Mouse (Mus musculus): Measurements from ENCODE around the gene Flywch2. TPM values are rescaled to one million over a fixed set of nuclear protein-coding genes. Genes with fewer than 3 reads are reported as not detected.
A peak's percentile ranks its signal among the peaks of the same experiment; 100 is the strongest.

Flywch2 gene
- total and polyA plus RNA-seq, 3 experiments, result 0.62 to 6.2 TPM; not detected in 1

GRCm38 (mm10) chr17:23820731-23821130, 34.9 kb upstream of the Flywch2 start:
- TF ChIP-seq MEF2A (IDR thresholded peaks at IDR 0.05; ENCODE audit: extremely low read depth, insufficient replicate concordance, low read depth, low read length, poor library complexity, severe bottlenecking), result no peak
- TF ChIP-seq POLR2A (IDR thresholded peaks at IDR 0.05; ENCODE audit: control insufficient read depth in 1 of 2, insufficient read depth in 1 of 2, low read depth in 1 of 2, low read length in 2 of 2, poor library complexity in 1 of 2), result peak in 1 of 2 experiments; percentile 28; a peak in 2 of 4 replicates
- Histone ChIP-seq H3K4me3 (ENCODE audit: control insufficient read depth in 1 of 2, insufficient read depth in 1 of 2, low read depth in 2 of 2, low read length in 2 of 2) (no peak overlapping the region), H3K36me3 (ENCODE audit: control insufficient read depth in 1 of 2, insufficient read depth in 2 of 2, low read length in 2 of 2) (peaks cover 2 to 32% of the 10 kb centered on the region in 2 experiments; a peak in 2 of 4 replicates), H3K27me3 (ENCODE audit: control insufficient read depth in 1 of 2, insufficient read depth in 2 of 2, low read length in 2 of 2) (no peaks in the 10 kb centered on the region), H3K4me1 (ENCODE audit: control insufficient read depth in 1 of 2, insufficient read depth in 2 of 2, low read length in 2 of 2) (no peaks in the 10 kb centered on the region), H3K9ac (ENCODE audit: control insufficient read depth, low read depth, low read length, poor library complexity, severe bottlenecking) (no peak overlapping the region), H3K79me2 (ENCODE audit: control insufficient read depth, insufficient read depth, low read length, poor library complexity) (peaks cover 2% of the 10 kb centered on the region; the same call in 1 of the 2 replicates), H3K27ac (ENCODE audit: control insufficient read depth, low read depth, low read length) (no peak overlapping the region), H3K9me3 (replicated peaks; ENCODE audit: insufficient read depth, low read length) (no peaks in the 10 kb centered on the region)
- DNase-seq (ENCODE audit: low read depth, low spot score), result no peak

- TF ChIP-seq CHD2 (IDR thresholded peaks at IDR 0.05; ENCODE audit: low read length), result no peak
- TF ChIP-seq RCOR1 (IDR thresholded peaks at IDR 0.05; ENCODE audit: low read depth, low read length), result no peak
- no peak for TF ChIP-seq ELF1 (IDR thresholded peaks at IDR 0.05; ENCODE audit: low read depth, low read length)
Observed at GRCm38 (mm10) chr17:23819235-23819634, 33.4 kb upstream of the Flywch2 start.

GRCm38 (mm10) chr17:23818579-23818978, 32.7 kb upstream of the Flywch2 start:
- peak; percentile 28 for DNase-seq (ENCODE audit: low read depth, low spot score)
- H3K4me1 ChIP-seq (ENCODE audit: control insufficient read depth in 1 of 2, insufficient read depth in 2 of 2, low read length in 2 of 2), result no peaks in the 10 kb centered on the region
- no peaks in the 10 kb centered on the region for H3K27me3 ChIP-seq (ENCODE audit: control insufficient read depth in 1 of 2, insufficient read depth in 2 of 2, low read length in 2 of 2)
- no peak overlapping the region for H3K27ac ChIP-seq (ENCODE audit: control insufficient read depth, low read depth, low read length)
- H3K9me3 ChIP-seq (replicated peaks; ENCODE audit: insufficient read depth, low read length), result no peaks in the 10 kb centered on the region
- H3K79me2 ChIP-seq (ENCODE audit: control insufficient read depth, insufficient read depth, low read length, poor library complexity), result peaks cover 2% of the 10 kb centered on the region; the same call in 1 of the 2 replicates
- no peak overlapping the region for H3K4me3 ChIP-seq (ENCODE audit: control insufficient read depth in 1 of 2, insufficient read depth in 1 of 2, low read depth in 2 of 2, low read length in 2 of 2)
- H3K9ac ChIP-seq (ENCODE audit: control insufficient read depth, low read depth, low read length, poor library complexity, severe bottlenecking), result no peak overlapping the region
- TF ChIP-seq RCOR1 (IDR thresholded peaks at IDR 0.05; ENCODE audit: low read depth, low read length) (peak; percentile 62; the same call in 1 of the 2 replicates), MYC (IDR thresholded peaks at IDR 0.05; ENCODE audit: low read depth, low read length) (no peak)
- H3K36me3 ChIP-seq (ENCODE audit: control insufficient read depth in 1 of 2, insufficient read depth in 2 of 2, low read length in 2 of 2), result peaks cover 0 to 44% of the 10 kb centered on the region in 2 experiments; a peak in 2 of 4 replicates

More at GRCm38 (mm10) chr17:23819235-23819634, 33.4 kb upstream of the Flywch2 start:
- Histone ChIP-seq H3K4me3 (ENCODE audit: control insufficient read depth in 1 of 2, insufficient read depth in 1 of 2, low read depth in 2 of 2, low read length in 2 of 2) (no peak overlapping the region), H3K27me3 (ENCODE audit: control insufficient read depth in 1 of 2, insufficient read depth in 2 of 2, low read length in 2 of 2) (no peaks in the 10 kb centered on the region), H3K36me3 (ENCODE audit: control insufficient read depth in 1 of 2, insufficient read depth in 2 of 2, low read length in 2 of 2) (peaks cover 0 to 43% of the 10 kb centered on the region in 2 experiments; a peak in 2 of 4 replicates), H3K4me1 (ENCODE audit: control insufficient read depth in 1 of 2, insufficient read depth in 2 of 2, low read length in 2 of 2) (no peaks in the 10 kb centered on the region), H3K9me3 (replicated peaks; ENCODE audit: insufficient read depth, low read length) (no peaks in the 10 kb centered on the region), H3K27ac (ENCODE audit: control insufficient read depth, low read depth, low read length) (no peak overlapping the region), H3K79me2 (ENCODE audit: control insufficient read depth, insufficient read depth, low read length, poor library complexity) (peaks cover 2% of the 10 kb centered on the region; the same call in 1 of the 2 replicates), H3K9ac (ENCODE audit: control insufficient read depth, low read depth, low read length, poor library complexity, severe bottlenecking) (no peak overlapping the region)
- DNase-seq (ENCODE audit: low read depth, low spot score), result no peak

GRCm38 (mm10) chr17:23815641-23816040, 29.8 kb upstream of the Flywch2 start:
- Histone ChIP-seq H3K79me2 (ENCODE audit: control insufficient read depth, insufficient read depth, low read length, poor library complexity) (peaks cover 4% of the 10 kb centered on the region; the same call in 1 of the 2 replicates), H3K36me3 (ENCODE audit: control insufficient read depth in 1 of 2, insufficient read depth in 2 of 2, low read length in 2 of 2) (peaks cover 0 to 65% of the 10 kb centered on the region in 2 experiments; a peak in 2 of 4 replicates), H3K4me3 (ENCODE audit: control insufficient read depth in 1 of 2, insufficient read depth in 1 of 2, low read depth in 2 of 2, low read length in 2 of 2) (no peak overlapping the region), H3K27ac (ENCODE audit: control insufficient read depth, low read depth, low read length) (no peak overlapping the region), H3K27me3 (ENCODE audit: control insufficient read depth in 1 of 2, insufficient read depth in 2 of 2, low read length in 2 of 2) (no peaks in the 10 kb centered on the region), H3K9ac (ENCODE audit: control insufficient read depth, low read depth, low read length, poor library complexity, severe bottlenecking) (no peak overlapping the region), H3K4me1 (ENCODE audit: control insufficient read depth in 1 of 2, insufficient read depth in 2 of 2, low read length in 2 of 2) (no peaks in the 10 kb centered on the region), H3K9me3 (replicated peaks; ENCODE audit: insufficient read depth, low read length) (no peaks in the 10 kb centered on the region)
- DNase-seq (ENCODE audit: low read depth, low spot score), result no peak
- TF ChIP-seq TBP (IDR thresholded peaks at IDR 0.05; ENCODE audit: low read depth, low read length), result no peak
- peak; percentile 28; the same call in 1 of the 2 replicates for TF ChIP-seq POLR2AphosphoS2 (IDR thresholded peaks at IDR 0.05; ENCODE audit: low read length)

Data from MEL (cell line).